Mouse (Mus musculus): ENCODE results near the gene Phykpl. TPM values are rescaled to one million over a fixed set of nuclear protein-coding genes. Genes with fewer than 3 reads are reported as not detected.

Gene Phykpl
- polyA plus RNA-seq, 1 experiment from 2014 or later = 14.5 TPM

DNA sequence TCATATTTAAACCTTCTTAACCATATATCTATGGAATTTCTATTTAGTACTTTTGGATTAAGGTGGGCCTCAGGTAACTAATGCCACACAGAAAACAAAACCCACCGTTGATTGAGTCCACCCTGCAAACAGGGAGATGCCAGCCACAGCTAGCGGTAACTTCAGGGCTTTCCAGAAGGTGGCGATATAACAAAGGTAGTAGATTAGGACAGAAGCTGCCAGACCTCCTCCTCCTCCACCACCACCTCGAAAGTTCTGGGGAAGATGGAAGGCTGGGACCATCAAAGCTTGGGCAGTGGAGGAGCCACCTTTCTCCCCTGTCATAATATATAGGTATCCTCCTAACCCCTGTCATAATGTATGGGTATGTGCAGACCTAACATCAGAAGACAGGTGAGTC is 33.1 kb downstream of the Phykpl start:
- H3K4me3 ChIP-seq (ENCODE audit: low read depth, low read length) = no peak overlapping the region
- no peak overlapping the region for H3K4me2 ChIP-seq (ENCODE audit: low read depth, low read length)
- DNase-seq (peak; percentile 74), ATAC-seq (no peak)
- peaks cover 8% of the 10 kb centered on the region; the same call in 1 of the 2 replicates for H3K36me3 ChIP-seq (replicated peaks; ENCODE audit: insufficient read depth, low read length)
- H3K9me3 ChIP-seq (ENCODE audit: low read length) = no peaks in the 10 kb centered on the region
- H3K4me1 ChIP-seq (ENCODE audit: insufficient read depth) = peaks cover 25% of the 10 kb centered on the region
- H3K27ac ChIP-seq (ENCODE audit: low read depth) = no peak overlapping the region
- H3K27me3 ChIP-seq (ENCODE audit: insufficient read depth, low read length) = no peaks in the 10 kb centered on the region
- TF ChIP-seq CTCF (IDR thresholded peaks at IDR 0.05; ENCODE audit: low read depth) = peak; percentile 89
- no peak for TF ChIP-seq EP300 (IDR thresholded peaks at IDR 0.05; ENCODE audit: low read depth)
- H3K9ac ChIP-seq (replicated peaks) = no peak overlapping the region
- WGBS (ENCODE audit: insufficient replicate concordance) = 2% methylated on average over 4 of the region's 4 CpGs

DNA sequence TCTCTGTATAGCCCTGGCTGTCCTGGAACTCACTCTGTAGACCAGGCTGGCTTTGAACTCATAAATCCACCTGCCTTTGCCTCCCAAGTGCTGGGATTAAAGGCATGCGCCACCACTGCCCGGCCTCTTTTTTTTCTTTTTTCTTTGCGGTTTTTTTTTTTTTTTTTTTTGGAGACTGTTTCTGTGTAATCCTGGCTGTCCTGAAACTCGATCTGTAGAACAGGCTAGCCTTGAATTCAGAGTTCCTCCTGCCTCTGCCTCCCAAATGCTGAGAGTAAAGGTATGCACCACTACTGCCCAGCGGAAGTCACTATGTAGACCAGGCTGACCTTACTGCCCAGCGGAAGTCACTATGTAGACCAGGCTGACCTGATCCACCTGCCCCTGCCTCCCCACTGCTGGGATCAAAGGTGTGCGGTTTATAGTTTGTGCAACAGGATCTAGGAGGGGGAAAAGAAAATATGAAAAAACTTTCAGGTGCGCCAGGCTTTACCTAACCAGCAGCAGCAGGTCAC is 34.4 kb downstream of the Phykpl start:
- peaks cover 25% of the 10 kb centered on the region for H3K4me1 ChIP-seq (ENCODE audit: insufficient read depth)
- H3K36me3 ChIP-seq (replicated peaks; ENCODE audit: insufficient read depth, low read length) = peaks cover 21% of the 10 kb centered on the region
- DNase-seq (no peak), ATAC-seq (peak; percentile 5; the same call in 1 of the 2 replicates)
- no peak for TF ChIP-seq EP300 (IDR thresholded peaks at IDR 0.05; ENCODE audit: low read depth)
- TF ChIP-seq CTCF (IDR thresholded peaks at IDR 0.05; ENCODE audit: low read depth) = no peak
- peak overlapping the region; percentile 93 for H3K9ac ChIP-seq (replicated peaks)
- peak overlapping the region; percentile 36; the same call in 1 of the 2 replicates for H3K27ac ChIP-seq (ENCODE audit: low read depth)
- H3K4me2 ChIP-seq (ENCODE audit: low read depth, low read length) = peak overlapping the region; percentile 94
- H3K27me3 ChIP-seq (ENCODE audit: insufficient read depth, low read length) = no peaks in the 10 kb centered on the region
- WGBS (ENCODE audit: insufficient replicate concordance) = 29% methylated on average over 8 of the region's 8 CpGs
- H3K4me3 ChIP-seq (ENCODE audit: low read depth, low read length) = peak overlapping the region; percentile 81
- no peaks in the 10 kb centered on the region for H3K9me3 ChIP-seq (ENCODE audit: low read length)

DNA sequence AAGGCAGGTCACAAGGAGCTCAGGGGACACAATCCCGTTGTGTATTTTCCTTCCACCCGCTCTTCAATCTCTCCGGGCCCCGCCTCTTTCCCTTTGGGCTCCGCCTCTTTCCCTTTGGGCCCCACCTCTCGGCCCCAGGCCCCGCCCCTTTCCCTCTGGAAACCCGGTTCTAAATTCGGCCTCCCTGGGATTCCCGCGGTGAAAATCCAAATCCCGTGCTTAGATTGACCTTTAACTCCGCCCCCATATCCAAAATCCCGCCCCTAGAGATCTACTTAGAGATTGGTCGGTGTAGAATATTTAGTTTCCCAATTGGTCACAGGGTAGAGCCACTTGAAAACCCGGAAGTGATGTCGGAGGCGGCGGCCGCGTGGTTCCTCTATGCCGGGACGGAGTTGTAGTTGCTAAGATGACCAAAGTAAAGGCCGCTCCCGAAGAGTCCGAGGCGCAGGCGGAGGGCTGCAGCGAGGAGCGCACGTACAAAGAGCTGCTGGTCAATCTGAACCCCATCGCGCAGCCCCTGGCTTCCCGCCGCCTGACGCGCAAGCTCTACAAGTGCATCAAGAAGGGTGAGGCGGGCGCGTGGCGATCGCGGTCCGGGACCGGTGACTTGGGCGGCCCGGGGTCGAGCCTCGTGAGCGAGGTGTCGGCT is 35.0 kb downstream of the Phykpl start, which contains the start of gene Nhp2:
TSS of gene Nhp2 (plus strand) at position 327 of the 652 bp plus-strand sequence.
- H3K9ac ChIP-seq (replicated peaks) = peak within 1 kb of the TSS; percentile 93

DNA sequence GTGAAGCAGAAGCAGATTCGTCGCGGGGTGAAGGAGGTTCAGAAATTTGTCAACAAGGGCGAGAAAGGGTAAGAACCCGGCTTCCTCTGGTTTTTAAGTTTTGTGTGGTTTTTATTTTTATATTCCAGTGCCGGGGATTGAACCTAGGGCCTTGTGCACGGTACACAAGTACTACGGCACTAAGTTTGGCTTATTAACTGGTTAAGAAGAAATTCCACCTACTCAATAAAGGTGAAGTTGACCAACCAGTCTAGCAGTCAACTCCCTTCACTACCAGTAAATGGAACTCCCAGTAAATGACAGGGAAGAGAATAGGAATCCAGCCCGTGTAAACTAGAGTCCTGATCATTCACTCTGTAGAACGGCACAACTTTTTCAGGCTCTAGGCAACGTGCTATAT is 35.5 kb downstream of the Phykpl start:
- Histone ChIP-seq H3K4me2 (ENCODE audit: low read depth, low read length) (peak overlapping the region; percentile 94), H3K9me3 (ENCODE audit: low read length) (no peaks in the 10 kb centered on the region), H3K27me3 (ENCODE audit: insufficient read depth, low read length) (no peaks in the 10 kb centered on the region), H3K9ac (replicated peaks) (peak overlapping the region; percentile 93), H3K27ac (ENCODE audit: low read depth) (peak overlapping the region; percentile 80), H3K4me3 (ENCODE audit: low read depth, low read length) (peak overlapping the region; percentile 81), H3K4me1 (ENCODE audit: insufficient read depth) (peaks cover 19% of the 10 kb centered on the region), H3K36me3 (replicated peaks; ENCODE audit: insufficient read depth, low read length) (peaks cover 29% of the 10 kb centered on the region)
- TF ChIP-seq CTCF (IDR thresholded peaks at IDR 0.05; ENCODE audit: low read depth) = no peak
- ATAC-seq (no peak), DNase-seq (no peak)
- under 1% methylated on average over 11 of the region's 11 CpGs for WGBS (ENCODE audit: insufficient replicate concordance)

More for the DNA sequence above, 35.0 kb downstream of the Phykpl start, which contains the start of gene Nhp2:
- H3K27ac ChIP-seq (ENCODE audit: low read depth) = peak within 1 kb of the TSS; percentile 80
- H3K4me2 ChIP-seq (ENCODE audit: low read depth, low read length) = peak within 1 kb of the TSS; percentile 94
- H3K4me1 ChIP-seq (ENCODE audit: insufficient read depth) = peaks cover 25% of the 10 kb centered on the region
- H3K4me3 ChIP-seq (ENCODE audit: low read depth, low read length) = peak within 1 kb of the TSS; percentile 81
- ATAC-seq = peak; percentile 90
- WGBS (ENCODE audit: insufficient replicate concordance) = under 1% methylated on average over 51 of the region's 51 CpGs
- H3K36me3 ChIP-seq (replicated peaks; ENCODE audit: insufficient read depth, low read length) = peaks cover 26% of the 10 kb centered on the region
- H3K27me3 ChIP-seq (ENCODE audit: insufficient read depth, low read length) = no peaks in the 10 kb centered on the region
- TF ChIP-seq CTCF (IDR thresholded peaks at IDR 0.05; ENCODE audit: low read depth) (no peak), EP300 (IDR thresholded peaks at IDR 0.05; ENCODE audit: low read depth) (peak; percentile 67)
- peak; percentile 96 for DNase-seq
- no peaks in the 10 kb centered on the region for H3K9me3 ChIP-seq (ENCODE audit: low read length)

DNA sequence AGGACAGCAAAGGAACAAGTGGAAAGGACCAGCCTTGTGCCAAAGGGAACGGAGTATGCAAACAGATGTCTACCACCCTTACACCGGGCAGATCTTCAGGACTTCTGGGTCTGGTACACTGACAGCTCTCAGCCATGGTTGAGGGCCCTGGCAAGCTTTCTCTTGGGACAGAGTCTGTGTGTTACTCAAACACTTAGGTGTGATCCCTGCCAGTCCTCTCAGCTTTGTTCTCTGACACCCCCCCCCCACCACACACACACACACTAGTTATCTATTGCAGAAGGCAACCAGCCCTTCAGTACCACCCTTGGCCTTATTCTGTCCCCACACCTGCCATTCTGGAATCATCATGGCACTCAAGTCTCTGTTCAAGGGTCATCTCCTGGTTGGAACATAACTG is 37.2 kb downstream of the Phykpl start:
- Histone ChIP-seq H3K4me1 (ENCODE audit: insufficient read depth) (peaks cover 11% of the 10 kb centered on the region; the same call in 1 of the 2 replicates), H3K9ac (replicated peaks) (no peak overlapping the region)
- WGBS (ENCODE audit: insufficient replicate concordance) = 85% methylated on average over 2 of the region's 2 CpGs

DNA sequence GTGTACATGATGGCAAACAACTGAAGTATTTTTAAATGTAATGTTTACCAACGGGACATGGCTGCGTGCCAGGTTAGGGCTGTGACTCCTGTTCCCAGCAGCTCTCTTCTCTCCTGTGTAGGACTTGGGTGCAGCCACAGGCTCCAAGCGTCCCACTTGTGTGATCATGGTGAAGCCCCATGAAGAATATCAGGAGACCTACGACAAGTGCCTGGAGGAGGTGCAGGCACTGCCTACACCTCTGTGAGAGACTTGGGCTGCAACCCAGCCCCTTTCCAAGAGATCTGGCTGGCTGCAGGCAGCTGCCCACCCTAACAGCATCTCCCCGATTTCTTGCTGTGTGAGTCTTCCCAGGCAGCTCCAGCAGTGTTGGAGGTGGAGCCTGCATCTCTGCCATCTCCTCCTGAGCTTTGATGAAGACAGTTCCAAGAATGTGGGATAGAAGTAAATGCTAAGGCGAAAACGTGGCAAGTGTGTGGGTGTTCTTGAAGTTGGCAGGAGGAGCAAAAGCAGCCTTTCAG is 38.5 kb downstream of the Phykpl start:
- ATAC-seq (no peak), DNase-seq (no peak)
- 83% methylated on average over 7 of the region's 7 CpGs for WGBS (ENCODE audit: insufficient replicate concordance)
- TF ChIP-seq EP300 (IDR thresholded peaks at IDR 0.05; ENCODE audit: low read depth) (no peak), CTCF (IDR thresholded peaks at IDR 0.05; ENCODE audit: low read depth) (no peak)
- peaks cover 11% of the 10 kb centered on the region; the same call in 1 of the 2 replicates for H3K4me1 ChIP-seq (ENCODE audit: insufficient read depth)
- peaks cover 54% of the 10 kb centered on the region for H3K36me3 ChIP-seq (replicated peaks; ENCODE audit: insufficient read depth, low read length)
- H3K27ac ChIP-seq (ENCODE audit: low read depth) = no peak overlapping the region
- no peak overlapping the region for H3K4me2 ChIP-seq (ENCODE audit: low read depth, low read length)
- H3K9me3 ChIP-seq (ENCODE audit: low read length) = no peaks in the 10 kb centered on the region
- no peak overlapping the region for H3K9ac ChIP-seq (replicated peaks)
- H3K4me3 ChIP-seq (ENCODE audit: low read depth, low read length) = no peak overlapping the region
- no peaks in the 10 kb centered on the region for H3K27me3 ChIP-seq (ENCODE audit: insufficient read depth, low read length)

More for the DNA sequence above, 37.2 kb downstream of the Phykpl start:
- Histone ChIP-seq H3K9me3 (ENCODE audit: low read length) (no peaks in the 10 kb centered on the region), H3K27ac (ENCODE audit: low read depth) (no peak overlapping the region), H3K4me2 (ENCODE audit: low read depth, low read length) (no peak overlapping the region), H3K36me3 (replicated peaks; ENCODE audit: insufficient read depth, low read length) (peaks cover 43% of the 10 kb centered on the region), H3K4me3 (ENCODE audit: low read depth, low read length) (no peak overlapping the region), H3K27me3 (ENCODE audit: insufficient read depth, low read length) (no peaks in the 10 kb centered on the region)
- TF ChIP-seq CTCF (IDR thresholded peaks at IDR 0.05; ENCODE audit: low read depth) (no peak), EP300 (IDR thresholded peaks at IDR 0.05; ENCODE audit: low read depth) (no peak)
- DNase-seq (no peak), ATAC-seq (no peak)
